Mouse (Mus musculus) layer of hippocampus, adult 9-11 months (tissue): ENCODE data around the gene Lmf2.

Source experiments
- DNase-seq: peaks from one replicate; pipeline ENCODE4 v3.0.0; 2022

Lmf2 gene

GRCm38 (mm10) chr15:89372068-89372467, 16.6 kb upstream of the Lmf2 start:
- DNase-seq: no peak

GRCm38 (mm10) chr15:89365141-89365551, 9.7 kb upstream of the Lmf2 start:
- no peak for DNase-seq

- no peak for DNase-seq
These were observed 7.6 kb upstream of the Lmf2 start for GRCm38 (mm10) chr15:89363051-89363450.

DNA sequence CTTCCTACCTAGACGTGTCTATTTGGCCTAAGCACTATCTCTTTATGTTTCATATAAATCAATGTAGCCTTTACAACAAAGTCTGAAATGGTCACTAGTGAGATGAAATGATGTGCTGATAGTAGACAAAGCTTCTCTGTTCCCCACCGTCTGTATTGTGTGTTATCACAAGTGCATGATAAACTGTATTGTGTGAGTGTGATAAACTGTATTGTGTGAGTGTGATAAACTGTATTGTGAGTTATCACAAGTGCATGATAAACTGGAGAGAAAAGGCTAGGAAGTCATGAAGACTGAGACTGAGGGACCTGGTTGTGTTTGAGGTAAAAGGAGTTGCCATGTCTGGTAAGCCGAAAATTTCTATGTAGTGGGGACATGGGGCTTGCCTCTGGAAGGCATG, 3.3 kb upstream of the Lmf2 start:
- no peak for DNase-seq

DNA sequence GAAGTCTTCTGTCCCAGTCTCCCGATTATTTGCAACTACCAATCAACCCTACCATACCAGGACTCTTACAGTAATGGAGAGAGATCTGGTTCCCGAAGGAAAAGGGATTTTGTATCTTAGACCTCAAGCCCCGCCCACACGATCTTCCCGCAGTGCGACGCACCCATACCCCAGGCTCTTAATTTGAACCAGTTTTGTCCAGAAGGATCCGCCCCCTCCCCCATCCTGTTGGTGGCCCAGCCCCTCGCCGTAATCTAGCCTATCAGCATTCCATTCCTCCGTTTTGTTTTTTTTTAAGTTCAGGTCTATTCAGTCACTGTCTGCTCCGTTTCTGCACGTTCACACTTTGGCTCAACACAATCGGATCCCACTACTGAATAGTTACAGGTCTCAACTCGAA, 913 bp upstream of the Lmf2 start:
- DNase-seq: peak; percentile 73

GRCm38 (mm10) chr15:89354455-89354854, 1.0 kb downstream of the Lmf2 start:
- no peak for DNase-seq

DNA sequence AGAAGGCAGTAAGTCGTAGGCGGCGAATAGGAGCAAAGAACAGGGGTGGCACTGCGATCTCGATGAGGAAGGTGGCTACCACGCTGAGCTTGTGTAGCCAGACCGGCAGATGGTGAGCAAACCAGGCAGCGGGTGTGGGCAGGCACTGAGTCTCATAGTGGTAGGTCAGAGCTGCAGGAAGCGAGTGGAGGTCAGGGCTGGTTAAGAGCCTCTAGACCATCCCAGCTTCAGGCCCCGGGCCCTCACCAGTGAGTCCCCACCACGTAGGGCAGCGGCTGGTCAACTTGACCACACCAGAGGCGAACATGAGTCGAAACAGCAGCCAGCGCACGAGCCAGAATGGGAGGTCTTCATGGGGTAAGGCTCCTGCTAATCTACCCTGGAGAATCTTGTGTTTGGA, 1.6 kb downstream of the Lmf2 start:
- DNase-seq: no peak

GRCm38 (mm10) chr15:89352795-89353194, 2.7 kb downstream of the Lmf2 start:
- DNase-seq: no peak

GRCm38 (mm10) chr15:89352054-89352453, 3.4 kb downstream of the Lmf2 start:
- no peak for DNase-seq

DNA sequence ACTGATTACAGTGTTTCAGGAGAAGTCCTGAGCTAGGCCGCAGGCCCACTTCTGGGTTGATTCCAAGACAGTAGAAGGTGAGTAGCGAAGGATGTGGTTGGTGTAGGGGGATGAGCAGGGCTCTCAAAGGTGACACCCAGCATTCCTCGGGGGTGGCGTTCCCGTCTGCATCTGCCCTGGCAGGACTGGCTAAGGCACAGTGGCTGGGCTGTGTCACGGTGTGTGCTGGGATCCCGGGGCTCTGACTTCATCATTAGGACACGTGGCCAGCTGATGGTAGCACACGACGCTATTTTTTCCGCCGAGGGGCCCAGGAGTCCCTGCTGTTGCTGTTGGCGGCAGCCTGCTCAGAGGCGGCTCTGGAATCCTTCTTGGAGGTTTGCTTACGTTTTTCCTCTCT, 4.2 kb downstream of the Lmf2 start:
- DNase-seq: no peak

DNA sequence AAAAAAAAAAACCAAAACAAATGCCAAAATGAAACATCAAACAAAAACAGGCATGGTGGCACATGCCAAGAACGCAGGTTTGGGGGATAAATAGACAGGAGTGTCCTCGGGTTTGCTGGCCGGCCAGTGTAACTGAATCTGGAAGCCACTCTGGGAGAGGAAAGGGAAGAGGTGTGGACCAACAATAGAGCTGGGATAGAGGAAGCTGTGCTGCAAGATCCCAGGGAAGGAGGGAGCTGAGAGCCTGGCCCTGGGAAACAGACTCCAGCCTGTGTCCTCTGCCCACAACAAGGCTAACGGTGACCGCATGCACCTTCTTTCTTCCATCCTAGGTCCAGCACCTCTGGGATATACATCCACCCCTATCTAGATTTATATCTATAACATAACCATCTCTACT, 5.0 kb downstream of the Lmf2 start:
- DNase-seq: no peak

DNA sequence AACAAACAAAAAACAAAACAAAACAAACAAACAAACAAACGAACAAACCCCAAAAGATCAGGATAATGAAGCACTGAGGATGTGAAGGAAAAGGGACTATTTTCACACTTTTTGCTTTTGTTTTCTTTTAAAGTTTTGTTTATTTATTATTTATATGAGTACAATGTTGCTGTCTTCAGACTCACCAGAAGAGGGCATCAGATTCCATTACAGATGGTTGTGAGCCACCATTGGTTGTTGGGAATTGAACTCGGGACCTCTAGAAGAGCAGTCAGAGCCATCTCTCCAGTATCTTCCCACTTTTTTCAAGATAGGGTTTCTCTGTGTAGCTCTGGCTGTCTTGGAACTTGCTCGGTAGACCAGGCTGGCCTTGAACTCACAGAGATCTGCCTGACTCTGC, 12.1 kb downstream of the Lmf2 start:
- DNase-seq: no peak

GRCm38 (mm10) chr15:89341678-89342077, 13.8 kb downstream of the Lmf2 start:
- no peak for DNase-seq

GRCm38 (mm10) chr15:89340136-89340535, 15.3 kb downstream of the Lmf2 start:
- DNase-seq: no peak

- DNase-seq: no peak
These were observed 15.8 kb downstream of the Lmf2 start for GRCm38 (mm10) chr15:89339696-89340095.

DNA sequence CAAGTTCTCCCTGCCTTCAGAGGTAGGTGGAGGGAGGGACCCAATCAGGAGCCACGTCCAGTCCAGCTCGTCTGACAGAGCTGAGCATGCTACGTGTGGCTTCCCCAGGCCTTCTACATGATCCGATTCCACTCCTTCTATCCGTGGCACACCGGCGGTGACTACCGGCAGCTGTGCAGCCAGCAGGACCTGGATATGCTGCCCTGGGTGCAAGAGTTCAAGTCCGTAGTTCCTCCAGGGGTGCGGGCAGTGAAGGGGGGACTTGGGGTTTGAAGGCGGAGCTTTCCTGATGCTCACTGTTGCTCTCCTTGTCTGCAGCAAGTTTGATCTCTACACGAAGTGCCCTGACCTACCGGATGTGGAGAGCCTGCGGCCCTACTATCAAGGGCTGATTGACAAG, 19.0 kb downstream of the Lmf2 start:
- DNase-seq: no peak

DNA sequence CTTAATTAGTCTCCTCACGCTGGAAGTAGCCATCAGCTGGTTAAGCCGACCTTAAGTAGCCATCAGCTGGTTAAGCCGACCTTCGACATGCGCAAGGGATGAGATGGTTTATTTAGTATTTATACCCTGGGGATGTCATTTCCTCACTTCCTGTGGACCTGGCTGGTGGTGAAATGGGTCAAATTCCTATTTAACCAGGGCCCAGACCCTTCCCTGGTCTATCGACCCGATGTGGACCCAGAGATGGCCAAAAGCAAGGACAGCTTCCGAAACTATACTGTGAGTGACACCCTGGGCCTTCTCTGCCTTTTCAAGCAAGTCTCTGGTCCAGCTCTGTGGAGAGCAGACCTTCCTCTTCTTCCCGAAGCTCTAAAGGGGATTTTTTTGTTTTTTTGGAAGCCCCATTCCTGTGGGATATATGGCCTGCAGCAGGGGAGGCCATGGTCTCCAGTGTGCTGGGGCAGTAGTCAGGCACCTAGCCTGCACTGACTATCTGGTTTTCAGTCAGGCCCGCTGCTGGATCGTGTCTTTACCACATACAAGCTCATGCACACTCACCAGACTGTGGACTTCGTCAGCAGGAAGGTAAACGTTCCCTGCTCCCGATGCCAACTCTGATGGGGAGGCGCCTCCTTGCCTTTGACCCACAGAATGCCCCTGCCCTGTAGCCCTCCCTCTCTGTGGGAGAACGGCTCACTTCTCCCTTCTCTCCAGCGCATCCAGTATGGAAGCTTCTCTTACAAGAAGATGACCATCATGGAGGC, 20.5 kb downstream of the Lmf2 start:
- no peak for DNase-seq

DNA sequence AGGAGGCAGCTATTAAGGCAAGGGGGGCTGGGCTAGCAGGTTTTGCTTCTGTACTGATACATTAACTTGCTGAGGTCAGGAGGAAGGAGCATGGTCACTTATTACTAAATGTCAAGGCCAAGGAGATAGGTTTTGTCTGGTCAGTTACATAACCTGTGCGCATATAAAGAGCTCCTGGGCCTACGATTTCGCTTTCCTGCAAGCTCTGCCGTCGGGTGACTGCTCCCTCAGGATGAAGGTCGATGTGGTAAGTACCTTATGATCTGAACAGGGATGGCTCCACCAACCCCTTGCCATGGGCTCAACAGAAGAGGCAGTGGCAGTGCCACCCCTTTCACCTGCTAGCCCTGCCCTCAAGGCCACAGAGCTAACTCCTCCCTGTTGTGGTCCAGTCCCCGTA, 21.2 kb downstream of the Lmf2 start, which contains the start of gene Miox:
TSS of gene Miox (plus strand) at position 128 of the 400 bp plus-strand sequence.
- no peak for DNase-seq

DNA sequence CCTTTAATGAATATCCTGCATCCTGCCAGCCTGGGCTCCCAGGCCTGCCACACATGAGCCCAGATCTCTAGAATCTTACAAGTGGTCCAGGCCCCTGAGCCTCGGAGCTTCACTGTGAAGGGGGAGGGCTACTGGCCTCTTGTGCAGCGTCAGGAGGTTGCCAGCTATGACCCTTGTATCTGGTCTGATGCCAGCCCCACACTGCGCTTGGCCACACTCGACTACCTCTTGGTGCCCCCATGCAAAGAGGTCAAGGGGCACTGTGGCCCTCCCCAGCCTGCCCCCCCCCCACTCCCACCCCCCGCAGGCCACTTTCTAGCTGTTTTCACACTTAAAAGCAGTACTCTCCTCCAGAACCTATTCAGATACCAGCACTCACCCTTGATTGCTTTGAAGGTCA, 29.0 kb downstream of the Lmf2 start:
- DNase-seq: no peak

GRCm38 (mm10) chr15:89323656-89324055, 31.8 kb downstream of the Lmf2 start:
- DNase-seq: no peak

GRCm38 (mm10) chr15:89322670-89323522, 32.6 kb downstream of the Lmf2 start, which contains the start of gene Adm2:
Gene Adm2, plus strand, starts transcription at chr15:89322720.
- no peak for DNase-seq

DNA sequence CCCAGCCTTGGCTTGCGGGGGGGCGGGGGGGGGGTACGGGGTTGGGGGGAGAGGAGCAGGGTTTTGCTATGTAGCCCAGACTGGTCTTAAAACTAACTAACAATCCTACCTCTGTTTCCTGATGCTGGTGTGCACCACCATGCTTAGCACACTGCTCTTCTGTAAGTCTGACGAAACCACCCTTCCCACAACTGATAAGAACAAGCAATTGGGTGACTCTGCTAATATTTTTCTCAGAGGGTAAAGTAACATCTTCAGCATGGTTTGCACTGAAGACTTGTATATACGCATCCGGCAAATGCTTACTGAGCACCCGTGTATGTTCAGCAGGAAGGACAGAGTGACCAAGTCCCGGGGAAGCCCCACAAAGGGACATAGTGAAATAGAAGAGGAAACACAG, 34.2 kb downstream of the Lmf2 start:
- no peak for DNase-seq

DNA sequence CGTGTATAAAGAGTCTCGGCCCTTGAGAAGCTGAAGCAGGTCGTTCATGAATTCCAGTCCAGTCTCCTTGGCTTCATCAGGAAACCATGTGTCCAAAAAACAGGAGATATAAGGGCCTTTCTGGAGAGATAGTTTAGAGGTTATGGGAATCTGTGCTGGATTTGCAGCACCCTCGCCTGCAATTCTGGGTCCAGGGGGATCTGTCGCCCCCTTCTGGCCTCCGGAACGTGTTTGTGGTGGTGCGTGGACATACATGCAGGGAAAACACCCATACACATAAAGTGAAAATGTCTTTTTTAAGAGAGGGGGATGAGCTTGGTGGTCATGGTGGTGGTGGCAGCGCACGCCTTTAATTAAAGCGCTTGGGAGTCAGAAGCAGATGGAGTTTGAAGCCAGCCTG, 39.3 kb downstream of the Lmf2 start:
- no peak for DNase-seq

DNA sequence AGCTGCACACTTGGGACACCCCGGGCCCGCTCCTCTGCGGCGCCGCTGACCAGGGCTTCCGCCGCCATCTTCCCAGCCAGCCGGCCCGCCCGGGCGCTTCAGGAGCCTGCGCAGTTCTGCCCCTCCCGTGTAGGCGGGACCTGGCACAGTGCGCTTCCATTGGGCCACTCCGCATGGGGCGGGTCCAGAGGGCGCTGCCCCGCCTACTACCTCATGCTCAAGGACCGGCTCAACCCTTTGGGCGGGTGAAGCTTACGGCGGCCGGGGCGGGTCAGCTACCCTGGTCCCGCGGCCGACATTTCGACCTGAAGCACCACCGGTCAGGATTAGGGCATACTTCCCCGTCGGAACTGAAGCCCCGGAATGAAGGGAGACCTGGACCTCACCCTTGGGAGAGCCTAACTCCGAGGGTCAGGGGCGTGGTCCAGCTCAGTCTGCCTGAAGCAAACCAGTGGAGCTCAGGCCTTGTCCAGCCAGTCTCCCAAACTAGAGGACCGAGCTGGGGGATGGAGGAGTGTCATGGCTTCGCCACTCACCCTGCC, 40.2 kb downstream of the Lmf2 start, which contains the start of gene Sbf1:
TSS of gene Sbf1 (minus strand) at position 122 of the 542 bp plus-strand sequence.
- peak; percentile 99 for DNase-seq
